Mouse (Mus musculus) neural tube, embryonic 10.5 days (tissue): ENCODE measurements around the gene Ppp6r2.

Experiments
- DNase-seq: peaks from one replicate; pipeline ENCODE4 v3.0.0-alpha.2; 2017; ENCODE audit warnings: low spot score; ENCODE audit errors: extremely low spot score

Gene Ppp6r2

GRCm38 (mm10) chr15:89181561-89182270 is 29.6 kb upstream of the Ppp6r2 start:
- no peak for DNase-seq

DNA sequence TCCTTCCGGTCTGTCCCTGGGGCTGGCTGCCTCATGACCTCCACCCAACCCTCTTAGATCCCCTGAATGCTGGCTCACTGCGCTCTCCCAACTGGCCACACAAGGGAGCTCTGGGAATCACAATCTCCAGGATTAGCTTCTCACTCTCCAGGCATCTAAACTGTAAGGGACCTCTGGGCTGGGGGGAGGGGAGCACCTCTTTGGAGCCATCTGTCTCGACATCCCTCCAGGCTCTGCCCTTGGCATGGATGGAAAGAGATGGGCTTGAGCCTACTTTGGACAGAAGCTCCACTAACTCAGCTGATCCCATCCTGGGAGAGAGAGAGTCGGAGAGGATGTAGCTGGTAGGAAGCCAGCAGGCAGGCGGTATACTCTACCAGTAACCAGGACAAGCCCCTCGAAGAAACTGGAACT is 29.0 kb upstream of the Ppp6r2 start:
- no peak for DNase-seq

GRCm38 (mm10) chr15:89182842-89183241 is 28.5 kb upstream of the Ppp6r2 start:
- DNase-seq, result no peak

DNA sequence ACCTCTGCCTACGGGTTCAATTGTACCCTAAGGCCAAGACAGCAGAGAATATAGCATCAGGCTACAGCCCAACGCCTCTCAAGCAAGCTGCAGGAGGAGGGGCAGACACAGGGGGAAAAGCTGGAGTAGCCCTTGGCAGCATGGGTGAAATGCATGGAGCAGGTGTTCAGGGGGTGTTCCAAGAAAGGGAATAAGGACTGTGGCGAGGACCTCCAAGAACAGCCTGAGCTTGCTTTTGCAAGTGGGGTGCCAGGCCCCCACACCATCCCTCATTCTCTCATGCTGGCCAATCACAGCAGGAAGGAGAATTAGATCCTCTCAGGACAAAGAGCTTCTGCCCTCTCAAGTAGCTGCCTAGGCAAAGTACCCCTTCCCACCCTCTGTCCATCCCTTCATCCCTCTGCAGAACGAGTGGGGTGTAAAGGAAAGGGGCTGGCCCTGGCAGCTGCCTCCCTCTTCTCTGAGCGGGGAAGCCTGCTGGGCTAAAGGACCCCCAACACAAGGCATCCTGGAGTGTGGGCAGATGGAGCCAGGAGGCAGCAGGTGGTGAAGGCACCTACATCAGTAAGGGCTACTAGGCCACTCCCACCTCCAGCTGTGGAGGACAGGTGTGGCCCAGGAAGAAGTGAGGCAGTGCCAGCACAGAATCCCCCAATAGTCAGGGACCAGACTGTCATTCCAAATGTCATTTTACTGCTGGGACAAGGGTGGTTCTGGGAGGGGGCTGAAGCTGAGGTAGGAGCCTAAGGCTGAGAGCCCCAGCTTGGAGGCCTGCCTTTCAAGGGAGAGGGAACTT is 27.0 kb upstream of the Ppp6r2 start:
- DNase-seq, result no peak

GRCm38 (mm10) chr15:89184937-89185227 is 26.5 kb upstream of the Ppp6r2 start:
- DNase-seq, result no peak

GRCm38 (mm10) chr15:89195261-89195681 is 16.1 kb upstream of the Ppp6r2 start:
- DNase-seq, result peak; percentile 65

GRCm38 (mm10) chr15:89195690-89196312 is 15.6 kb upstream of the Ppp6r2 start:
- DNase-seq, result peak; percentile 89

- DNase-seq, result peak; percentile 94
Measured at GRCm38 (mm10) chr15:89196313-89196706, 15.0 kb upstream of the Ppp6r2 start, which contains the start of gene Dennd6b. Dennd6b (minus strand) TSS chr15:89196496.

GRCm38 (mm10) chr15:89197056-89197455 is 14.3 kb upstream of the Ppp6r2 start:
- no peak for DNase-seq

GRCm38 (mm10) chr15:89207457-89207856 is 3.9 kb upstream of the Ppp6r2 start:
- DNase-seq, result no peak

- DNase-seq, result peak; percentile 90
Measured at GRCm38 (mm10) chr15:89209886-89210761, 1.2 kb upstream of the Ppp6r2 start.

- peak; percentile 20 for DNase-seq
Measured at GRCm38 (mm10) chr15:89211716-89212461, 536 bp downstream of the Ppp6r2 start.

- no peak for DNase-seq
Measured at GRCm38 (mm10) chr15:89212495-89212894, 1.1 kb downstream of the Ppp6r2 start.

GRCm38 (mm10) chr15:89213517-89213916 is 2.2 kb downstream of the Ppp6r2 start:
- no peak for DNase-seq

GRCm38 (mm10) chr15:89214953-89215352 is 3.6 kb downstream of the Ppp6r2 start:
- no peak for DNase-seq

GRCm38 (mm10) chr15:89215611-89216233 is 4.4 kb downstream of the Ppp6r2 start:
- no peak for DNase-seq

DNA sequence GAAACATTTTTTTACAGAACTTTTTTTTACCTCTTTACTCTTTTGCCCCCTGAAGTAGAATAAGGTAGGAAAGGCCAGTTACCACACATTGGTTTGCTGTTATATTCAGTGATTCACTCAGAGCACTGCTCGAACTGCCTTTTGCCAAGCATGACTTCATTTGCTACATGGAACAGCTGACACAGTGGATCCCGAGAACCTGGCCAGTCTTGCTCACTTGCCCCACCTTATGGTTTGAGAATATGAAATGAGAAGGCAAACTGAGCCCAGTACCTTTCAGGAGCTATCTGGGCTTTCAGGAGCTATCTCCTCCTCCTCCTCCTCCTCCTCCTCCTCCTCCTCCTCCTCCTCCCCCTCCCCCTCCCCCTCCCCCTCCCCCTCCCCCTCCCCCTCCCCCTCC is 22.2 kb downstream of the Ppp6r2 start:
- DNase-seq, result no peak

DNA sequence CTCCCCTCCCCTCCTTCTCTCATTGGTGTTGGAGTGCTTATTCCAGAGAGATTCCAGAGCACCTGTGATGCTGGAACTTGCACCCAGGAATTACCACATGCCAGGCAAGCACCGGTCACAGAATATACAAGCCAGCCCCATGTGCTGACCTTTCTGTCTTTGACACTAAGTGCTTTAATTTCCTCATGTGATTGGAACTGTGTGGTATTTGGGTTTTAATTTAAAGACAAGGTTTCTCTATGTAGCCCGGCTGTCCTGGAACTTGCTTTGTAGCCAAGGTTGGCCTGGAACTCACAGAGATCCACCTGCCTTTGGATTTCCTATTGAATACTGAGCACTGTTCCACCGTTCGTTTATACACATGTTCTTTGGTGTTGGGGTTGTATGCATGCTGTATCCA is 22.7 kb downstream of the Ppp6r2 start:
- DNase-seq, result no peak

DNA sequence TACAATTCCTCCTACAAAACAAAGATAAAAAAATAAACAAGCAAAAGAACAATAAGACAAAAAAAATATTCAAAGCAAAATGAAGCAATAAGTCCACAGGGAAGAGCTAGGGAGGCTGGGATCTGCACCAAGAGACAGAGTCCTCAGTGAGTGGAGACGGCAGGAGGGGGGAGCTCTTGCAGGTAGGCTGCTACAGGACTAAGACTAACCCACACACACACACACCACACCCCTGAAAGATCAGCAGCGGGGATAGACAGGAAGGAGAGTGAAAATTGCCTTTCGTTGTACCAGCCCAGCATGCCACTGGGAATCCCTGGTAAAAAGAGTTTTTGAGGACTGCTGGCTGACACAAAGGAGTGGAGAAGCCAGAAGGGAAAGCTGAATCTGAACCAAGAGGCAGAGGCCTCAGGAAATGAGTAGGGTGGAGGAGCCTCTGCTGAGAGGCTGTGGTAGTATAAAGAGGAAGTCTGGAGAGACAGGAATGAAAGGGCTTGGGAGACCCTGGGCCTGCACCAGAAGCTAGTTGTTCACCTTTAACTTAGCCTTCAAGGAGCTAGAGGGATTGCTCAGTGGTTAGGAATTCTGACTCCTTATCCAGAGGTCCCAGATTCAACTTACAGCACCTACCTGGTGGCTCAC is 28.5 kb downstream of the Ppp6r2 start:
- no peak for DNase-seq

DNA sequence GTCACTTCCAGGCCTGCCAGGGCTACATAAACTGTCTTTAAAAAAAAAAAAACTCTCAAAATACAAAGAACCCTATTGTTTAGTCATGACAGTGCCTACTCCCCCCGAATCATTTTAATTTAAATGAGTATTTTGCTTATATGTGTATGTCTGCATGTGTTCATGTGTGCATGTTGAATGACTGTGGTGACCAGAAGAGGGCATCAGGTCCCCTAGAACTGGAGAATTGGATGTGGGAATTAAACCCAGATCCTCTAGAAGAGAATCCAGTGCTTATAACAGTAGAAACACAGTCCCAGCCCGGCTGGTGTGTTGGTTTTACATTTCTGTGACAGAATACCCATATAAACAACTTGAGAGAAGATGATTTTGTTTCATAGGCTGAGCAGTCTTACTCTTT is 29.7 kb downstream of the Ppp6r2 start:
- DNase-seq, result no peak
